ENCODE assay signal across 15 mouse cellular contexts in the genomic region with DNA sequence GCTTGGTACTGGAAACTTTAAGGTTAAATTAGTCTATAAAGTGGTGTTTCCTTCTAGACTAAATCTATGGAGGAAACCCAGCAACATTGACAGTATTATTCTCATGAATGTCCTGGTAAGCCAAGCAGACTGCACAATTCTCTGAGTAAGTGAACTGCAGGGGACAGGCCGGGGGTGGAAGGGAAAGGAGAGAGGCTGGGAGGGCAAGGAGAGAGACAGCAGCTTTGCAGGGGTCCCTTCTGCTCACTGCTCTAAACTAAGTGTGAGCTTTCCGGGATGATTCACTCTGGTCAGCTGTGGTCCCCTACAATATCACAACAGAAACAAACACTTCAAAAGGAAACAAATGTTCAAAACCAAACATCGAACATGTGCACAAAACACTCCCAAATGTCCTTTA.
DNase-seq lines count a peak whose midpoint lies in the region; ATAC-seq and TF ChIP-seq lines count a peak whose summit lies in the region.
"Had no signal": no experiment of that assay in that cellular context is flagged by ENCODE, and none has a peak within 500 bp of the region (broad histone marks: within the 10 kb centered on the region; RNA-seq: fewer than 3 reads in every experiment).

No protein-coding gene starts in this region.

- H3K36me3 ChIP-seq in intestine, embryonic 15.5 days, result no peaks in the 10 kb centered on the region
- no peaks in the 10 kb centered on the region for H3K36me3 ChIP-seq in intestine, postnatal 0 days (ENCODE audit: control insufficient read depth, insufficient read depth)
- no peaks in the 10 kb centered on the region for H3K36me3 ChIP-seq in liver, embryonic 15.5 days (replicated peaks)
- H3K36me3 ChIP-seq: forebrain, embryonic 15.5 days; heart, embryonic 15.5 days had no signal

- H3K4me2 ChIP-seq in intestine, embryonic 15.5 days (replicated peaks), result no peak overlapping the region
- no peak overlapping the region for H3K4me2 ChIP-seq in intestine, postnatal 0 days (replicated peaks; ENCODE audit: low read depth)
- peak overlapping the region; percentile 56 for H3K4me2 ChIP-seq in liver, embryonic 15.5 days
- H3K4me2 ChIP-seq: forebrain, embryonic 15.5 days; heart, embryonic 15.5 days had no signal

- peak; percentile 25 for DNase-seq in gastrocnemius, adult 18-20 months (ENCODE audit: low spot score)
- no peak for DNase-seq in gastrocnemius, adult 8-10 months (ENCODE audit: low spot score in 2 of 2)
- peak; percentile 41 for DNase-seq in brain, adult 2 months (ENCODE audit: low read depth, low spot score)
- DNase-seq in ovary, adult 18-20 months (ENCODE audit: low spot score), result no peak
- no peak for DNase-seq in layer of hippocampus, adult 11-12 months (ENCODE audit: low spot score)
- DNase-seq: B cell, adult 2 months; cerebellum, adult 9-10 months; layer of hippocampus, postnatal 36 days; right cerebral cortex, postnatal 14 days had no signal

- 49% methylated on average over 3 of the region's 3 CpGs for WGBS in intestine, embryonic 15.5 days
- 60% methylated on average over 3 of the region's 3 CpGs for WGBS in intestine, postnatal 0 days
- WGBS in liver, embryonic 15.5 days (ENCODE audit: insufficient replicate concordance), result 41% methylated on average over 3 of the region's 3 CpGs

- no peaks in the 10 kb centered on the region for H3K27me3 ChIP-seq in intestine, embryonic 15.5 days (replicated peaks)
- no peaks in the 10 kb centered on the region for H3K27me3 ChIP-seq in intestine, postnatal 0 days (replicated peaks; ENCODE audit: control insufficient read depth, insufficient read depth, low read length)
- H3K27me3 ChIP-seq in liver, embryonic 15.5 days, result no peaks in the 10 kb centered on the region
- H3K27me3 ChIP-seq: forebrain, embryonic 15.5 days; heart, embryonic 15.5 days had no signal

- H3K9ac ChIP-seq in intestine, embryonic 15.5 days, result no peak overlapping the region
- no peak overlapping the region for H3K9ac ChIP-seq in intestine, postnatal 0 days (ENCODE audit: low read depth, low read length)
- H3K9ac ChIP-seq in liver, embryonic 15.5 days, result peak overlapping the region; percentile 54
- H3K9ac ChIP-seq: forebrain, embryonic 15.5 days; heart, embryonic 15.5 days had no signal

- peaks cover 14% of the 10 kb centered on the region for H3K4me1 ChIP-seq in intestine, embryonic 15.5 days (replicated peaks)
- peaks cover 4% of the 10 kb centered on the region for H3K4me1 ChIP-seq in intestine, postnatal 0 days (replicated peaks; ENCODE audit: control insufficient read depth, insufficient read depth, low read length)
- peaks cover 72% of the 10 kb centered on the region for H3K4me1 ChIP-seq in liver, embryonic 15.5 days (replicated peaks)

- H3K9me3 ChIP-seq in intestine, embryonic 15.5 days, result no peaks in the 10 kb centered on the region
- no peaks in the 10 kb centered on the region for H3K9me3 ChIP-seq in intestine, postnatal 0 days (ENCODE audit: control insufficient read depth)
- no peaks in the 10 kb centered on the region for H3K9me3 ChIP-seq in liver, embryonic 15.5 days (replicated peaks)
- H3K9me3 ChIP-seq: forebrain, embryonic 15.5 days; heart, embryonic 15.5 days had no signal

- H3K4me3 ChIP-seq in intestine, embryonic 15.5 days (replicated peaks), result no peak overlapping the region
- no peak overlapping the region for H3K4me3 ChIP-seq in intestine, postnatal 0 days (ENCODE audit: low read depth, low read length)
- peak overlapping the region; percentile 60 for H3K4me3 ChIP-seq in liver, embryonic 15.5 days (replicated peaks)
- H3K4me3 ChIP-seq: forebrain, embryonic 15.5 days; heart, embryonic 15.5 days had no signal

- no peak for ATAC-seq in intestine, embryonic 15.5 days
- ATAC-seq in intestine, postnatal 0 days, result no peak
- no peak for ATAC-seq in liver, embryonic 15.5 days (ENCODE audit: insufficient read depth)
- ATAC-seq: forebrain, embryonic 15.5 days; hindbrain, embryonic 16.5 days had no signal

- 0 out of 2 replicates have a peak overlapping the region, but pooled peaks have one; percentile 13 for H3K27ac ChIP-seq in intestine, embryonic 15.5 days
- no peak overlapping the region for H3K27ac ChIP-seq in intestine, postnatal 0 days (ENCODE audit: low read depth, low read length)
- peak overlapping the region; percentile 67 for H3K27ac ChIP-seq in liver, embryonic 15.5 days (replicated peaks)
- H3K27ac ChIP-seq: forebrain, embryonic 15.5 days; heart, embryonic 15.5 days had no signal

- TF ChIP-seq CTCF in intestine, postnatal 0 days (IDR thresholded peaks at IDR 0.05; ENCODE audit: low read depth), result no peak

Comparison
In these comparisons a context has a peak if more than half of its experiments do, and no peak if none do; other contexts are left out.
1. DNase-seq: peak in gastrocnemius, adult 18-20 months (single experiment) and brain, adult 2 months (single experiment); none in gastrocnemius, adult 8-10 months (0 of 2), ovary, adult 18-20 months (single experiment) and layer of hippocampus, adult 11-12 months (single experiment).